Mouse (Mus musculus) left cerebral cortex, postnatal 14 days (tissue): ENCODE measurements around the gene Atrnl1. TPM values are rescaled to one million over a fixed set of nuclear protein-coding genes. Genes with fewer than 3 reads are reported as not detected.

Source experiments
- DNase-seq, 2 experiments: peaks; one replicate each; pipeline ENCODE4 v3.0.0; 2021 to 2022; ENCODE audit warnings: low spot score in 2 of 2, mixed read lengths in 1 of 2
- intact Hi-C: fragments of 180-260 bp; cut with DNase I; formaldehyde crosslinking; loops from one replicate; pipeline ENCODE4 v1.15.1; 2025
- total RNA-seq, 2 experiments: library from RNA; stranded (reverse); gene quantifications; 2 replicates each; pipeline ENCODE4 v1.2.3; 2021

Gene Atrnl1
- total RNA-seq, 2 experiments from 2014 or later: 110 to 123 TPM

GRCm38 (mm10) chr19:58082751-58083150 is 471.9 kb downstream of the Atrnl1 start:
- peak in 1 of 2 experiments; percentile 44 for DNase-seq
- intact Hi-C loops: no loop called here

- intact Hi-C loops: no loop called here
- DNase-seq: no peak
Observed at GRCm38 (mm10) chr19:58084826-58085225, 474.0 kb downstream of the Atrnl1 start.

- DNase-seq: no peak
- intact Hi-C loops: no loop called here
Observed at GRCm38 (mm10) chr19:58086734-58087133, 475.9 kb downstream of the Atrnl1 start.

- intact Hi-C loops: no loop called here
Observed at GRCm38 (mm10) chr19:58087901-58088300, 477.1 kb downstream of the Atrnl1 start.

GRCm38 (mm10) chr19:58088433-58088832 is 477.6 kb downstream of the Atrnl1 start:
- no peak for DNase-seq
- intact Hi-C loops: no loop called here

More at GRCm38 (mm10) chr19:58087901-58088300, 477.1 kb downstream of the Atrnl1 start:
- no peak for DNase-seq

- intact Hi-C loops: no loop called here
- DNase-seq: no peak
Observed at GRCm38 (mm10) chr19:58091911-58092310, 481.1 kb downstream of the Atrnl1 start.

GRCm38 (mm10) chr19:58094781-58095543 is 484.1 kb downstream of the Atrnl1 start:
- intact Hi-C loops: no loop called here
- DNase-seq: no peak

- DNase-seq: no peak
- intact Hi-C loops: no loop called here
Observed at GRCm38 (mm10) chr19:58095776-58096175, 484.9 kb downstream of the Atrnl1 start.

- intact Hi-C loops: no loop called here
- no peak for DNase-seq
Observed at GRCm38 (mm10) chr19:58097195-58097594, 486.4 kb downstream of the Atrnl1 start.

- no peak for DNase-seq
- intact Hi-C loops: no loop called here
Observed at GRCm38 (mm10) chr19:58099539-58099938, 488.7 kb downstream of the Atrnl1 start.

- DNase-seq: no peak
- intact Hi-C loops: no loop called here
Observed at GRCm38 (mm10) chr19:58100381-58100780, 489.5 kb downstream of the Atrnl1 start.

- intact Hi-C loops: no loop called here
- peak in 1 of 2 experiments; percentile 31 for DNase-seq
Observed at GRCm38 (mm10) chr19:58104544-58104943, 493.7 kb downstream of the Atrnl1 start.

- intact Hi-C loops: no loop called here
- peak in 1 of 2 experiments; percentile 24 for DNase-seq
Observed at GRCm38 (mm10) chr19:58107632-58108031, 496.8 kb downstream of the Atrnl1 start.

- DNase-seq: no peak
- intact Hi-C loops: no loop called here
Observed at GRCm38 (mm10) chr19:58110491-58110890, 499.7 kb downstream of the Atrnl1 start.

- DNase-seq: no peak
- intact Hi-C loops: no loop called here
Observed at GRCm38 (mm10) chr19:58111291-58111690, 500.5 kb downstream of the Atrnl1 start.

GRCm38 (mm10) chr19:58112151-58112550 is 501.3 kb downstream of the Atrnl1 start:
- intact Hi-C loops: no loop called here
- DNase-seq: no peak

GRCm38 (mm10) chr19:58113092-58113731 is 502.4 kb downstream of the Atrnl1 start:
- no peak for DNase-seq
- intact Hi-C loops: no loop called here

GRCm38 (mm10) chr19:58117595-58117994 is 506.8 kb downstream of the Atrnl1 start:
- intact Hi-C loops: no loop called here
- no peak for DNase-seq

- intact Hi-C loops: no loop called here
- DNase-seq: peak; percentile 59 to 73
Observed at GRCm38 (mm10) chr19:58118141-58118835, 507.5 kb downstream of the Atrnl1 start.

- intact Hi-C loops: no loop called here
- DNase-seq: no peak
Observed at GRCm38 (mm10) chr19:58118864-58119263, 508.0 kb downstream of the Atrnl1 start.
